Mouse (Mus musculus) gastrocnemius, postnatal 14 days (tissue): ENCODE data around the gene Nt5c. TPM values are rescaled to one million over a fixed set of nuclear protein-coding genes. Genes with fewer than 3 reads are reported as not detected.
"Not testable (repeated sequence)": the region's sequence is repeated elsewhere in the genome, so short reads cannot be mapped to it uniquely, and the experiment has no call there.

Source experiments
- DNase-seq: peaks from one replicate; pipeline ENCODE4 v3.0.0; 2021; ENCODE audit warnings: mixed read lengths
- intact Hi-C: fragments of 180-260 bp; cut with DNase I; formaldehyde crosslinking; loops from one replicate; pipeline ENCODE4 v1.15.1; 2025; ENCODE audit warnings: low total_unique reads
- total RNA-seq, 2 experiments: library from RNA; stranded (reverse); gene quantifications; 2 replicates each; pipeline ENCODE4 v1.2.3; 2021

Gene Nt5c
- total RNA-seq, 2 experiments from 2014 or later, result 11.9 to 15.1 TPM

- DNase-seq, result no peak
- intact Hi-C loops, result no loop called here
Measured at GRCm38 (mm10) chr11:115512407-115513183, 20.9 kb upstream of the Nt5c start.

- intact Hi-C loops, result no loop called here
- no peak for DNase-seq
Measured at GRCm38 (mm10) chr11:115512004-115512403, 20.3 kb upstream of the Nt5c start.

- no peak for DNase-seq
- intact Hi-C loops, result no loop called here
Measured at GRCm38 (mm10) chr11:115511121-115511520, 19.5 kb upstream of the Nt5c start.

GRCm38 (mm10) chr11:115510507-115510888 lies 18.8 kb upstream of the Nt5c start:
- no peak for DNase-seq
- intact Hi-C loops, result no loop called here

- DNase-seq, result peak; percentile 29
Measured at GRCm38 (mm10) chr11:115509773-115510506, 18.3 kb upstream of the Nt5c start.

GRCm38 (mm10) chr11:115508061-115508460 lies 16.4 kb upstream of the Nt5c start:
- intact Hi-C loops, result no loop called here
- DNase-seq, result no peak

More at GRCm38 (mm10) chr11:115509773-115510506, 18.3 kb upstream of the Nt5c start:
- intact Hi-C loops, result no loop called here

GRCm38 (mm10) chr11:115506586-115506985 lies 14.9 kb upstream of the Nt5c start:
- no peak for DNase-seq
- intact Hi-C loops, result no loop called here

GRCm38 (mm10) chr11:115502636-115503035 lies 11.0 kb upstream of the Nt5c start:
- intact Hi-C loops, result no loop called here
- no peak for DNase-seq

- DNase-seq, result not testable (repeated sequence)
- intact Hi-C loops, result loop anchor here (10.0 kb wide), 1 partner anchor 108 kb away; the partner anchor contains the start of genes Gga3 and Mrps7
Measured at GRCm38 (mm10) chr11:115496559-115496958, 4.9 kb upstream of the Nt5c start.

GRCm38 (mm10) chr11:115492387-115492786 lies 725 bp upstream of the Nt5c start:
- intact Hi-C loops, result loop anchor here (10.0 kb wide), 1 partner anchor 112 kb away; the partner anchor contains the start of genes Gga3 and Mrps7
- no peak for DNase-seq

GRCm38 (mm10) chr11:115490441-115491355 lies 964 bp downstream of the Nt5c start:
- intact Hi-C loops, result loop anchor here (10.0 kb wide), 1 partner anchor 114 kb away; the partner anchor contains the start of genes Gga3 and Mrps7
- DNase-seq, result no peak

- DNase-seq, result no peak
- intact Hi-C loops, result no loop called here
Measured at GRCm38 (mm10) chr11:115488551-115489104, 3.0 kb downstream of the Nt5c start.

GRCm38 (mm10) chr11:115485155-115485554 lies 6.5 kb downstream of the Nt5c start:
- no peak for DNase-seq
- intact Hi-C loops, result no loop called here

- intact Hi-C loops, result no loop called here
- DNase-seq, result peak; percentile 65
Measured at GRCm38 (mm10) chr11:115483726-115484125, 7.9 kb downstream of the Nt5c start.

- peak; percentile 44 for DNase-seq
- intact Hi-C loops, result no loop called here
Measured at GRCm38 (mm10) chr11:115483278-115483677, 8.4 kb downstream of the Nt5c start.

GRCm38 (mm10) chr11:115481553-115482259 lies 10.0 kb downstream of the Nt5c start:
- intact Hi-C loops, result no loop called here
- DNase-seq, result no peak

GRCm38 (mm10) chr11:115478296-115478938 lies 13.2 kb downstream of the Nt5c start:
- intact Hi-C loops, result no loop called here
- no peak for DNase-seq

GRCm38 (mm10) chr11:115477388-115477787 lies 14.3 kb downstream of the Nt5c start:
- intact Hi-C loops, DNase-seq: not testable (repeated sequence)
